Mouse (Mus musculus) R1 (cell line): ENCODE results near the gene Gnai3.
A peak's percentile ranks its signal among the peaks of the same experiment; 100 is the strongest.

Experiments used
- DNase-seq: peaks from one replicate; pipeline ENCODE4 v3.0.0-alpha.2; 2018; ENCODE audit warnings: low read depth, low spot score

Gnai3 gene

DNA sequence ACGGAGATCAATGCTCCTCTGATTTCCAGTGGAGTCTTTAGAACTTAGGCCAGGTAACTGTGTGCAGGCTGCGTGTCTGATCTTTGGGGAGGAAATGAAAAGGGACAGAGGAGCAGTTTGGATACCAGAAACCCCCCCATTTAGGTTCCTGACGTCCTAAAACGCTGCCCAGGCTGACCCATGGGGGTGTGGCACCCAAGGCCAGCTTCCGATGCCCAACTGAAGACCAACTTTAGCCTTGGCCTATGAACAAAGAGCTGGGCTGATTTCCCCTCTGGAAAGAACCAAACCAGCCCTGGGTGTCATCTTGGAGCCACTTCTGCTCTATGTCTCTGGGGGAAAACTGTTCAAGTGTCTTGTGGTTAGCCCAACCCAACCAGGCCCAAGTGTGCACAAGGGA, 18.1 kb upstream of the Gnai3 start:
- DNase-seq, result no peak

DNA sequence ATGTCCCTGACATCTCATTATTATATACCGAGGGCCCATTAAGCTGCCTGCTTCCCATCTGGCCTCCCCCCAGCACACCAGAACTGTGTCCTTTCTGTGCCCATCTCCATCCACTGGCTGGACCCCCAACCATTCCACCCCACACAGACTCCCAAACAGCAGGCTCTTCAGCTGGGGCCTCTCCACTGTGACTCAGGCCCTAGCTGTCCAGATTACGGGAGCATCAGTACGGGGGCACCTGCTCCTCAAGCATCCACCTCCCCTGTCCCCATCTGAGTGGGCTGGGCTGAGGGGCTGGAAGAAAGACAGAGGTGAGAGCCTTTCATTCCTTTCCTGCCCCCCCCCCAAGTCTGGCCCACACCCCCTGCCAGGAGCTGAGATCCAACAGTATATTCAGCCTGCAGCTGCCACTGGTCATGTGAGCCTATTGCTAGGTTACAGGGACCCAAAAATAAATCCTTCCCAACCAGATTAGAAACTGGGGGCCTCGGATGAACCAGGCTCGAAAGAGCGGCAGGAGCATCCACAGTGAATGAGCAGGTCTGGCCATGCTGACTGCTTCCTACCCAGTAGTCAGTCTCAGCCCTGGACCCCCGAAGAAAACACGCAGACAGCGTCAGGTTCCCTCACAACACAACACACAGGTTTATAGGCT, 12.6 kb upstream of the Gnai3 start:
- DNase-seq, result no peak

DNA sequence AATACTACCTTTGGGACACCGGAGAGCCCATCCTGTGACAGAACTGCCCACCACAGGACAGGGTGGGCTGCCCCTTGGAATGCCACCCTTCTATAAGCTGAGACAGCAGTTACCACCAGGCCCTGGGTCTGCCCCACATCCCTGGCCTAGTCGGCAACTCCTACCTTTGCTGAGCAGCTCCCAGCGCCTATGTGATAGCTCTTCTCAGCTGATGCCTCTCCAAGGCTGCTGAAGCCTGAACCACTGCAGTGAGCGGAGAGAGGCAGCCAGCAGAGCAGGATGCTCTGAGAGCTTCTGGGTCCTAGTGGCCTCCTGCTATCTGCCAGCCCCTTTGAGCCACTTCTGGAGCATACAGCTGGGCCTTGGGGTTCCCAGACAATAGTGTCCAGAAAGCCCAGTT, 8.7 kb upstream of the Gnai3 start, which contains the start of gene Gpr61:
TSS of gene Gpr61 (minus strand) at position 227 of the 400 bp plus-strand sequence.
- DNase-seq, result no peak

- no peak for DNase-seq
These were observed 6.3 kb upstream of the Gnai3 start for GRCm38 (mm10) chr3:108152290-108152689.

DNA sequence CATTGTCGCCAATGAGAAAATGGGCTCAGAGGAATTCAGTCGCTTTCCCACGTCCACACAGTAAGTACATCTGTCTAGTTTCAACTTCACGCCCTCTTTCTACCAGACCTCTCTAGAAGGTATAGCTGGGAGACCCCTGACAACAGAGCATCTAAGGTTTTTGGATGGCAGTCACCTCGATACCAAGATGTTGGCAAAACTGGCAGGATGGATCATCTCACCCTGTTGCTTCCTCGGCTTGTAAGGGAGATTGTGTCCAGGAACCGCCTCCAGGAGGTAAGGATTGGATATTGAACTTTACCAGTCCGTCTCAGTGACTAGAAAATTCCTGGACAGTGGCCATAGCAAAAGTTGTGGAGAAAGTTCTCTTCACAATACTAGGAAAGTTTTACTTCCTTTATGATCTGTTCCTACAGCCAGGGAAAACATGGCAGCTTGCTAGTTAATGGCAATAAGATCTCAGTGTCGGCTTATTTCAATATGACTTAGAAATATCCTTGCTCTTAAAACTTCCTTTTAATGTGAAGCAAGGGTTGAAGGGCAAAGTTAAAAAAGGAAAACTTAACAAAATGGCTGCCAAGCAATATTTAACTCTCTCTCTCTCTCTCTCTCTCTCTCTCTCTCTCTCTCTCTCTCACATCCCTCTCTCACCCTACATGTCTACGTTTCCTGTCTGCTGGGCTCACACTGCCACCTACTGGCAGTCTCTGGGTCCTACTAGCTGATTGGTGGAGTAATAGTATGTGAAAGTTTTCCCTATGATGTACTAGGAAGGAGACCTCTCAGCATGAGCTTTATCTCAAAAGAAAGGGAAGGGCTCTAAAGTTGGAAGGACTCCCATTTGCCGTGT, 1.7 kb upstream of the Gnai3 start:
- peak; percentile 91 for DNase-seq

DNA sequence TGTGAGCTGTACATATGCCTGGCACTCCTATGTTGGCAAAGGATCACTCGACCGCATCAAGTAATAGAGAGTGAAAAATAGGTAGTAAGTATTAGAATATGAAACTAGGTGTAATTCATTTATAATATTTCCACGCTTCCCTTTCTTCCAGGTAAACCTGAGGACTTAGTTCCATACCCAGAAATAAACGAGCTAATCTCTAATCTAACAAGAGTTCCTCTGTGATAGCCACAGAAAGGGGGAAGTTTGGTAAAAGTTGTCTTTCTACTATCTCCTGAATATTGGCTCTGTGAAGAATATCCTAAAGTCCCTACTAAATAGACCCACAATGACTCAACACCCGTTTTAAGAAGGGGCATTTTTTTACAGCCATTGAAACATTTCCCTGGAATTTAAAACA, 725 bp upstream of the Gnai3 start:
- DNase-seq, result no peak

DNA sequence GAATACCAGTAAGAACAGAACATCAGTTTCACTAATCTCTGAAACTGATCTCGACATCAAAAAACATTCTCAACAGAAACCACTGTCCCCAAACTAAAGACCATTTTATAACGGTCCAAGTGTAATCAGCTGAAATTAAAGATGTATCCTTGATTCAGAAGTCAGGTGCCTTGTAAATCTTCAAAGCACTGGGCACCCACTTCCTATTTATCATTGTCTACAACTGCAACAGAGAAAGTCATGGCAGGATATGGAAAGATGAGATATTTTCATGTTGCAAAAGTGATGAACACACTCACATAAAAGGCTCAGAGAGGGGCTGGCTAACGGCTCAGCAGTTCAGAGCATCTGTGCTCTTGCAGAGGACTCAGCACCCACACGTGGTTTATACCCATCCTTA, 5.2 kb downstream of the Gnai3 start:
- DNase-seq, result no peak

- no peak for DNase-seq
These were observed 6.8 kb downstream of the Gnai3 start for GRCm38 (mm10) chr3:108139113-108139512.

DNA sequence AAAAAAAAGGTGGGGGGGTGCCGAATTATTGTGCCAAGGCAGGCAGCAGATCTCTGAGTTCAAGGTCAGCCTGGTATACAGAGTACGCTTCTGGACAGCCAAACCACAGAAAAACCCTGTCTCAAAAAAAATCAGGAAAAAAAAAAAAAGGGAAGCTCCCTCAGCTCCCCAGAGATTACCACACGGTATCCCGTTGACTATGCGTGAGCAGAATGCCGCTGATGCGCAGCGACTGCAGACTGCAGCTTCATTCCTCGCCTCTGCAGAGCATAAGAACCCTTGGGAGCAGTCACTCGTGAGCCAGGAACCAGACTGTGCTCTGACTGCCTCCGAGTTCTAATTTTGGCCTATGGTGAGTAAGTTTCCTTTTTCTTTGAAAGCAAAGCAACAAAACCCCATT, 11.2 kb downstream of the Gnai3 start:
- DNase-seq, result peak; percentile 12

- DNase-seq, result no peak
These were observed 13.5 kb downstream of the Gnai3 start for GRCm38 (mm10) chr3:108132484-108132883.

DNA sequence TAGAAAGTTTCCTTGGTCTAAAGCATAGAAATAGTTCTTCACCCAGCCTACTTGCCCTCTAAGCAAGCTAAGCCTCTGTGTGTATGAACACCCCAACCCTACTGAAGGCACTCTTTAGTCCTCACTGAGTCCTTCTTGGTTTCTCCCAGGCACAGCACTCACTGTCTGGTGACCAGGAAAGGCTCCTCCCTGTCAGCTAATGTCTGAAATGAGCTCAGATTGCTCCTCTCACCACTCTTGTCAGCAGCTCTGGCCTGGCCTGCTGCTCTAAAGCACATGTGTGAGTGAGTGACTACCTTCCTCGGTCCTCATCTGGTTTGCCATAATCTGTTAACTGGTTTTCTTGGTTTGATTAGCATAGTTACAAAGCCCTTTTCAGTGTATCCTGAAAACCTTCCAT, 14.1 kb downstream of the Gnai3 start:
- no peak for DNase-seq

GRCm38 (mm10) chr3:108131216-108131615, 14.7 kb downstream of the Gnai3 start:
- DNase-seq, result no peak

- no peak for DNase-seq
These were observed 16.1 kb downstream of the Gnai3 start for GRCm38 (mm10) chr3:108129804-108130203.

- no peak for DNase-seq
These were observed 16.6 kb downstream of the Gnai3 start for GRCm38 (mm10) chr3:108129367-108129766.

GRCm38 (mm10) chr3:108128520-108128919, 17.4 kb downstream of the Gnai3 start:
- DNase-seq, result no peak

- no peak for DNase-seq
These were observed 19.6 kb downstream of the Gnai3 start for GRCm38 (mm10) chr3:108126327-108126726.

- no peak for DNase-seq
These were observed 21.8 kb downstream of the Gnai3 start for GRCm38 (mm10) chr3:108124131-108124530.

- no peak for DNase-seq
These were observed 22.7 kb downstream of the Gnai3 start for GRCm38 (mm10) chr3:108123242-108123641.

DNA sequence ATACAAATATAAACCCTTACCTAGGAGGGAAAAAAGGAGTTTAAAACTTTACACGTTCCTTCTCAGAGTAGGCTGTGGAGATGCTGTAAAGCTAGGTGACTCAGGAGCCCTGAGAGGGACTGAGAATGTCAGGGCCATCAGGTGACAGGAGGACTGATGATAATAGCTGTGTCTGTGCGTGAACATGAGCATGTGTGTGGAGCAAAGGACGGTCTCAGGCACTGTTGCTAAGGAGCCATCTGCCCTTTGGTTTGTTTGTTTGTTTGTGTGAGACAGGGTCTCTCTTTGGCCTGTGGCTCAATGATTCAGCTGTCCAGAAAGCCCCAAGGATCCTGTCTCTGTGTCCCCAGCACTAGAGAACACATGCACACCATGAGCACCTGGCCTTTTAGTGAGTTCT, 24.8 kb downstream of the Gnai3 start:
- no peak for DNase-seq

DNA sequence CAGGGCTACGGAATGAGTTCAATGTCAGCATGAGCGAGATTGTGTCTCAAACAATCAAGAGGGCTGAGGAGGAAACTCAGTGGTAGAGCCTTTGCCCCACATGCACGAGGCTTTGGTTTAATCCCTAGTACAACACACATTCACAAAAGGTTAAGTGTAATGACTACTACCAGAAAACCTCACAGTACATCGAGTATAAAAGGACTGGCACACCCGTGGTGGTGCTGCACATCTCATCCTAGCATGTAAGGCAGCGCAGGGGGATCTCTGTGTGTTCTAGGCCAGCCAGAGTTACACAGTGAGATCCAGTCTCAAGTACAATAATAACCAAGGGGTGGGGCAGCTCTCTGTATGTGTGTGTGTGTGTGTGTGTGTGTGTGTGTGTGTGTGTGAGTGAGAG, 28.5 kb downstream of the Gnai3 start:
- DNase-seq, result no peak

DNA sequence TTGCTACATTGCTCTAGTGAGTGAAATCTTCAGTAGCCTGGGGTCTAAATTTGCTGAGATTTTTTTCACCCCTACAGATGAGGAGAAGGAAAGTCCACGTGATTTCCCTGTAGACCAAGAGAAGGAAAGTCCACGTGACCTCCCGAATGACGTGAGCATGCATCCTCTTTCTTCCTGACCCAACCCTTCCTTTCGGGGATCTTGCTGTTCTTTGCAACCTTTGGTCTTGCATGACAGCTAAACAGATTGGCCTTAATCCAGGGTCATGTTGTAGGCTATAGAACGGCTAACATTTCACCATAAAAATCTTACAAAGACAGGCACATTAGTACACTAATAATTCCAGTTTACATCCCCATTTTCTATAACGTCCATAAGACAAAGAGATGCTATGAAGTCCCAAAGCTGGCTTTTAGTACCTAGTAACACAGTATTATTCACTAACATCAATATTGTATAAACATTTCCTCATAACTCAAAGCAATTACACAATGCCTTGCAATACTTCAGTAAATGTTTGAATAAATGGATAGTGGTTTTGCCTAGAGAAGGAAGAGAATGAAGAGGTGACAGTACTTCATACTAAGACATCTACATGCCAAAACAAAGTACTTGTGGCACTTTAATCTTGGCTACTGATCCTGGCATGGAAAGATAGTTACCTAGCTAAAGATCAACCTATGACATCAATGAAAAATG, 32.2 kb downstream of the Gnai3 start:
- DNase-seq, result no peak

DNA sequence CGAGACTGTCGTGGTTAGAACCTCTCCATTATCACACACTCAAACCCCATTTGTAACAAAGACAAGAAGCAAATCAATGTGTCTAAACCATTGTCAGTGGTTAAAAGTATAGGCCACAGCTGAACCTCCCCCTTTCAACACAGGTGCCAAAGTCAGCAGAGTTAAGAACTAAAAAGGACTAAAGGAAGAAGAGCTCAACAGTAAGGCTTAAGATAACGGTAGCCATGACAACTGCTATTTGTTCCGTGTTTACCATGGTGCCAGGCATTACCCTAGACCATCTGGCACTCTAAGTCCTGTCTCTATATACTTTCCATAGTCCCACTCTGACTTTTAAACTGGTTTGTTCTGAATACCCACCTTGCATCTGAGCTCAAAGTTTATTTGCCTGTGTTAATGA, 33.3 kb downstream of the Gnai3 start:
- no peak for DNase-seq

DNA sequence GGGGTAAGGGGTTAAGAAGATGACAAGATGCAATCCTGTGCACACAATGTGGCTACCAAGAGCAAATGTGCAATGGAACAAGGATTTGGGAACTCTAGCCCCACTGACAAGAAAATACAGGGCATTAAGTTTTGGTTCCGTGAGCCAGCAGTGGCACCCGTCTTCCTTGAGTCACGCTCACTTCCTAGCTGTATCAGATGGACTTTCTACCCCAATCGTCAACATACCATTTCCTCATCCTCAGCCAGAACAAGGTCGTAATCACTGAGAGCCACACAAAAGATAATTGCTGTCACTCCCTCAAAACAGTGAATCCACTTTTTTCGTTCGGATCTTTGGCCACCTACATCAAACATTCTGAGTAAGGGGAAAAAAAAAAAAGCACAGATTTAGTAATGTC, 33.7 kb downstream of the Gnai3 start:
- DNase-seq, result no peak
